Mouse (Mus musculus): ENCODE measurements around the gene Cdk4. TPM values are rescaled to one million over a fixed set of nuclear protein-coding genes. Genes with fewer than 3 reads are reported as not detected.
"Not testable (repeated sequence)": the region's sequence is repeated elsewhere in the genome, so short reads cannot be mapped to it uniquely, and the experiment has no call there.

Cdk4 gene
- polyA plus RNA-seq, 1 experiment from 2014 or later = 2,245 TPM

- Histone ChIP-seq H3K9me3 (ENCODE audit: low read depth, low read length) (no peaks in the 10 kb centered on the region), H3K4me1 (ENCODE audit: insufficient read depth) (peaks cover 12% of the 10 kb centered on the region; the same call in 1 of the 2 replicates), H3K36me3 (ENCODE audit: insufficient read depth) (peaks cover 23% of the 10 kb centered on the region), H3K4me2 (no peak overlapping the region), H3K4me3 (ENCODE audit: low read depth, low read length) (no peak overlapping the region), H3K9ac (no peak overlapping the region), H3K27ac (ENCODE audit: low read depth) (no peak overlapping the region), H3K27me3 (ENCODE audit: insufficient read depth, low read length) (peaks cover 30% of the 10 kb centered on the region)
- DNase-seq (no peak), ATAC-seq (ENCODE audit: insufficient read depth) (no peak)
- WGBS = 76% methylated on average over 2 of the region's 2 CpGs
- TF ChIP-seq CTCF (IDR thresholded peaks at IDR 0.05; ENCODE audit: low read depth) = no peak
Measured at GRCm38 (mm10) chr10:127061513-127061912, 1.8 kb upstream of the Cdk4 start.

GRCm38 (mm10) chr10:127062101-127062500 lies 1.2 kb upstream of the Cdk4 start:
- WGBS = 75% methylated on average over 4 of the region's 4 CpGs
- not testable (repeated sequence) for H3K9ac ChIP-seq; H3K27ac ChIP-seq (ENCODE audit: low read depth); ATAC-seq (ENCODE audit: insufficient read depth); H3K4me3 ChIP-seq (ENCODE audit: low read depth, low read length); DNase-seq; H3K9me3 ChIP-seq (ENCODE audit: low read depth, low read length); H3K4me2 ChIP-seq
- H3K36me3 ChIP-seq (ENCODE audit: insufficient read depth) = peaks cover 27% of the 10 kb centered on the region
- peaks cover 30% of the 10 kb centered on the region for H3K27me3 ChIP-seq (ENCODE audit: insufficient read depth, low read length)
- peaks cover 12% of the 10 kb centered on the region; the same call in 1 of the 2 replicates for H3K4me1 ChIP-seq (ENCODE audit: insufficient read depth)

- Histone ChIP-seq H3K4me1 (ENCODE audit: insufficient read depth) (peaks cover 12% of the 10 kb centered on the region; the same call in 1 of the 2 replicates), H3K27me3 (ENCODE audit: insufficient read depth, low read length) (peaks cover 30% of the 10 kb centered on the region), H3K36me3 (ENCODE audit: insufficient read depth) (peaks cover 31% of the 10 kb centered on the region), H3K27ac (ENCODE audit: low read depth) (no peak overlapping the region), H3K4me3 (ENCODE audit: low read depth, low read length) (no peak overlapping the region), H3K4me2 (peak overlapping the region; percentile 70), H3K9ac (no peak overlapping the region), H3K9me3 (ENCODE audit: low read depth, low read length) (no peaks in the 10 kb centered on the region)
- no peak for TF ChIP-seq CTCF (IDR thresholded peaks at IDR 0.05; ENCODE audit: low read depth)
- no peak for DNase-seq
- 67% methylated on average over 5 of the region's 5 CpGs for WGBS
- no peak for ATAC-seq (ENCODE audit: insufficient read depth)
Measured at GRCm38 (mm10) chr10:127062503-127062902, 831 bp upstream of the Cdk4 start.

- 8% methylated on average over 37 of the region's 37 CpGs for WGBS
- no peak for TF ChIP-seq CTCF (IDR thresholded peaks at IDR 0.05; ENCODE audit: low read depth)
- peak; percentile 1; the same call in 1 of the 2 replicates for ATAC-seq (ENCODE audit: insufficient read depth)
- Histone ChIP-seq H3K4me2 (peak overlapping the region; percentile 70), H3K27me3 (ENCODE audit: insufficient read depth, low read length) (peaks cover 18% of the 10 kb centered on the region), H3K36me3 (ENCODE audit: insufficient read depth) (peaks cover 44% of the 10 kb centered on the region), H3K4me1 (ENCODE audit: insufficient read depth) (peaks cover 12% of the 10 kb centered on the region), H3K27ac (ENCODE audit: low read depth) (peak overlapping the region; percentile 89), H3K4me3 (ENCODE audit: low read depth, low read length) (peak overlapping the region; percentile 90), H3K9me3 (ENCODE audit: low read depth, low read length) (no peaks in the 10 kb centered on the region), H3K9ac (peak overlapping the region; percentile 98)
- peak; percentile 44 for DNase-seq
Measured at GRCm38 (mm10) chr10:127063913-127064870, 858 bp downstream of the Cdk4 start.

- Histone ChIP-seq H3K27me3 (ENCODE audit: insufficient read depth, low read length) (peaks cover 3% of the 10 kb centered on the region), H3K4me3 (ENCODE audit: low read depth, low read length) (no peak overlapping the region; the same call in 1 of the 2 replicates), H3K4me1 (ENCODE audit: insufficient read depth) (peaks cover 18% of the 10 kb centered on the region), H3K9ac (no peak overlapping the region), H3K27ac (ENCODE audit: low read depth) (no peak overlapping the region), H3K9me3 (ENCODE audit: low read depth, low read length) (no peaks in the 10 kb centered on the region), H3K4me2 (no peak overlapping the region), H3K36me3 (ENCODE audit: insufficient read depth) (peaks cover 44% of the 10 kb centered on the region)
- no peak for DNase-seq
- ATAC-seq (ENCODE audit: insufficient read depth) = no peak
- no peak for TF ChIP-seq CTCF (IDR thresholded peaks at IDR 0.05; ENCODE audit: low read depth)
- WGBS = 73% methylated on average over 9 of the region's 9 CpGs
Measured at GRCm38 (mm10) chr10:127065981-127066380, 2.6 kb downstream of the Cdk4 start.

DNA sequence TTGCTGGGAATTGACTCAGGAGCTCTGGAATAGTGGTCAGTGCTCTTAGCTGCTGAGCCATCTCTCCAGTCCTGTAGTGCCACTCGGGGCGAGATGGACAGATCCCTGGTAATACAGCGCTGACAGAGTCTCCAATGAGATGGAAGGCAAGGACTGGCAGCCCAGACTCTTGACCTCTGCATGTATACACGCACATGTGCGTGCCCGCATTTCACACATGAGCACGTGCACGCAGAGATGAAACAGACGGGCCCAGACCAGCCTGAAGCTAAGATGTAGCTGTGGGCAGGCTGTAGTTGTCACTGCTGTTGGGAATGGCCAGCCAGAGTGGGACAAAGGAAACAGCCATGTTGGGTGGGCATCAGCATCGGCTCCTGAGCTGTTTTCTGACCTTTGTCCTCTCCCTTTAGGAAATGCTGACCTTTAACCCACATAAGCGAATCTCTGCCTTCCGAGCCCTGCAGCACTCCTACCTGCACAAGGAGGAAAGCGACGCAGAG lies 3.2 kb downstream of the Cdk4 start:
- no peaks in the 10 kb centered on the region for H3K27me3 ChIP-seq (ENCODE audit: insufficient read depth, low read length)
- H3K27ac ChIP-seq (ENCODE audit: low read depth) = no peak overlapping the region
- ATAC-seq (ENCODE audit: insufficient read depth) (no peak), DNase-seq (no peak)
- TF ChIP-seq CTCF (IDR thresholded peaks at IDR 0.05; ENCODE audit: low read depth) = no peak
- peaks cover 44% of the 10 kb centered on the region for H3K36me3 ChIP-seq (ENCODE audit: insufficient read depth)
- H3K9me3 ChIP-seq (ENCODE audit: low read depth, low read length) = no peaks in the 10 kb centered on the region
- 87% methylated on average over 14 of the region's 14 CpGs for WGBS
- H3K9ac ChIP-seq = no peak overlapping the region
- no peak overlapping the region for H3K4me3 ChIP-seq (ENCODE audit: low read depth, low read length)
- peaks cover 18% of the 10 kb centered on the region for H3K4me1 ChIP-seq (ENCODE audit: insufficient read depth)
- H3K4me2 ChIP-seq = no peak overlapping the region

DNA sequence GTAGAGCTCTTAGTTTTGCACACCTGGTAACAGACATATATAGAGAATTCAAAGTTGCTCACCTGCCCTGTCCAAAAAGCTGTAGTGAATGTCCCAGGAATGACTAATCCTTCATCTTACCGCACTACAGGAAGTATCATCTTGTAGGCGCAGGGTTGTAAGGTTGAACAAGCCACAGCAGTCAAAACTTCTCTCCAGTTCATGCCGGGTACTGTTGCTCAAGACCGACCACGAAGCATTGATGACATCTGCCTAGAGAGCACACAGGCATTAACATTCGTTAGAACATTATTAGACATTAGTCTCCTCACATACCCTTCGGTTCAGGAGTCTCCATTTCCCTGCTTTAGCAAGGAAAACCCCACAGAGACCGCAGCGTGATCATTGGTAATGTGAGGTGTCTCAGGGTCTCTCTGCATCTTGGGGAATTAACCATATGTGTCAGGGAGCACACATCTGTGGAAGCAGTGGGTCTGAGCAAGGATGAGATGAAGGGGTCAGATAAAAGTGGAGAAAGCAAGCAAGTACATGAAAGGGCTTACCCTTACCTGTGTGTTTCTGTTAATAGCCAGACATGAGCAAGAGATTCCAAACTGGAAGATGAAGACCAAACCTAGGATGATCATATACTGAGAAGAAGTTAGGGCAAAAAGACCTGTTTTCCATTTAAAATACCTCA lies 5.2 kb downstream of the Cdk4 start:
- Histone ChIP-seq H3K27ac (ENCODE audit: low read depth) (no peak overlapping the region), H3K4me3 (ENCODE audit: low read depth, low read length) (peak overlapping the region; percentile 61), H3K27me3 (ENCODE audit: insufficient read depth, low read length) (no peaks in the 10 kb centered on the region), H3K4me2 (peak overlapping the region; percentile 92), H3K36me3 (ENCODE audit: insufficient read depth) (peaks cover 44% of the 10 kb centered on the region), H3K9ac (peak overlapping the region; percentile 61), H3K4me1 (ENCODE audit: insufficient read depth) (peaks cover 15% of the 10 kb centered on the region), H3K9me3 (ENCODE audit: low read depth, low read length) (no peaks in the 10 kb centered on the region)
- no peak for TF ChIP-seq CTCF (IDR thresholded peaks at IDR 0.05; ENCODE audit: low read depth)
- 71% methylated on average over 9 of the region's 9 CpGs for WGBS
- ATAC-seq (ENCODE audit: insufficient read depth) (no peak), DNase-seq (no peak)
